Comparison of ENCODE assay signal across 17 mouse cellular contexts in genomic region chr19:25036784-25037183, GRCm38 (mm10). TPM values are rescaled to one million over a fixed set of nuclear protein-coding genes. Genes with fewer than 3 reads are reported as not detected.
A peak's percentile ranks its signal among the peaks of the same experiment; 100 is the strongest.
DNase-seq lines count a peak whose midpoint lies in the region; ATAC-seq and TF ChIP-seq lines count a peak whose summit lies in the region.
"Had no signal": no experiment of that assay in that cellular context is flagged by ENCODE, and none has a peak within 500 bp of the region (broad histone marks: within the 10 kb centered on the region; RNA-seq: fewer than 3 reads in every experiment).

No protein-coding gene starts in this region.

- no peak overlapping the region for H3K27ac ChIP-seq in liver, adult 2 months (replicated peaks; ENCODE audit: insufficient read depth, low read depth, low read length)
- H3K27ac ChIP-seq in kidney, embryonic 16.5 days (ENCODE audit: low read length), result peak overlapping the region; percentile 91
- H3K27ac ChIP-seq: forebrain, embryonic 10.5 days; intestine, embryonic 15.5 days; layer of hippocampus, adult 2 months; limb, embryonic 15.5 days had no signal

- H3K4me3 ChIP-seq in liver, adult 2 months (ENCODE audit: insufficient read depth, low read depth, low read length), result no peak overlapping the region
- no peak overlapping the region for H3K4me3 ChIP-seq in kidney, embryonic 16.5 days (ENCODE audit: low read length)
- H3K4me3 ChIP-seq: forebrain, embryonic 10.5 days; heart, embryonic 12.5 days; intestine, embryonic 15.5 days; layer of hippocampus, adult 2 months; limb, embryonic 15.5 days had no signal

- no peak overlapping the region for H3K4me2 ChIP-seq in kidney, embryonic 16.5 days (replicated peaks; ENCODE audit: low read depth, low read length)
- H3K4me2 ChIP-seq: heart, embryonic 12.5 days; intestine, embryonic 15.5 days; limb, embryonic 15.5 days had no signal

- H3K9me3 ChIP-seq in kidney, embryonic 16.5 days (ENCODE audit: low read length), result no peaks in the 10 kb centered on the region
- H3K9me3 ChIP-seq: forebrain, embryonic 10.5 days; heart, embryonic 12.5 days; intestine, embryonic 15.5 days; limb, embryonic 15.5 days had no signal

- H3K9ac ChIP-seq in liver, adult 2 months (ENCODE audit: low read depth, low read length), result no peak overlapping the region
- H3K9ac ChIP-seq in kidney, embryonic 16.5 days (replicated peaks; ENCODE audit: low read length), result no peak overlapping the region
- H3K9ac ChIP-seq: heart, embryonic 12.5 days; intestine, embryonic 15.5 days; limb, embryonic 15.5 days had no signal

- H3K36me3 ChIP-seq in liver, adult 2 months (ENCODE audit: control insufficient read depth, insufficient read depth, low read length), result no peaks in the 10 kb centered on the region
- no peaks in the 10 kb centered on the region for H3K36me3 ChIP-seq in kidney, embryonic 16.5 days (ENCODE audit: insufficient read depth, low read length)
- H3K36me3 ChIP-seq: forebrain, embryonic 10.5 days; heart, embryonic 12.5 days; intestine, embryonic 15.5 days; limb, embryonic 15.5 days had no signal

- 84% methylated on average over 5 of the region's 5 CpGs for WGBS in liver, adult 2 months
- WGBS in kidney, embryonic 16.5 days, result 71% methylated on average over 5 of the region's 5 CpGs

- DNase-seq in liver, adult 2 months (ENCODE audit: extremely low read depth, low read depth, low spot score), result peak; percentile 12
- DNase-seq in liver, result no peak
- DNase-seq in lung, postnatal 36 days, result peak; percentile 49
- DNase-seq in thymus, postnatal 10 days (ENCODE audit: low spot score in 2 of 2), result no peak
- DNase-seq: adrenal gland, adult 2 months; cerebellum, adult 9-10 months; midbrain, embryonic 14.5 days; thymus, adult 2 months had no signal

- no peaks in the 10 kb centered on the region for H3K27me3 ChIP-seq in liver, adult 2 months (ENCODE audit: control insufficient read depth, insufficient read depth, low read length)
- no peaks in the 10 kb centered on the region for H3K27me3 ChIP-seq in kidney, embryonic 16.5 days (ENCODE audit: insufficient read depth, low read length)
- H3K27me3 ChIP-seq: heart, embryonic 12.5 days; intestine, embryonic 15.5 days; limb, embryonic 15.5 days had no signal

- 0 out of 2 replicates have a peak, but pooled peaks have one; percentile 20 for ATAC-seq in common myeloid progenitor, adult 5-6 weeks (replicated peaks; ENCODE audit: low read depth, poor library complexity, severe bottlenecking)
- ATAC-seq in kidney, embryonic 16.5 days (ENCODE audit: low FRiP score, low TSS enrichment), result no peak
- ATAC-seq in monocyte, adult 5-6 weeks (replicated peaks; ENCODE audit: insufficient number of reproducible peaks, low FRiP score, low TSS enrichment, poor library complexity, severe bottlenecking), result no peak
- ATAC-seq in megakaryocyte-erythroid progenitor cell, adult 5-6 weeks (replicated peaks; ENCODE audit: low FRiP score, low TSS enrichment, poor library complexity, severe bottlenecking), result no peak

- no peak for TF ChIP-seq POLR2A in liver, adult 2 months (IDR thresholded peaks at IDR 0.05; ENCODE audit: extremely low read depth, insufficient read depth, low read length)

- no peaks in the 10 kb centered on the region; the same call in 1 of the 2 replicates for H3K79me2 ChIP-seq in liver, adult 2 months (ENCODE audit: control insufficient read depth, insufficient read depth, low read length)

- H3K4me1 ChIP-seq in liver, adult 2 months (ENCODE audit: control insufficient read depth, insufficient read depth, low read length), result no peaks in the 10 kb centered on the region
- H3K4me1 ChIP-seq in kidney, embryonic 16.5 days (ENCODE audit: insufficient read depth, low read length), result peaks cover 35% of the 10 kb centered on the region

- TF ChIP-seq CTCF in liver, adult 2 months (IDR thresholded peaks at IDR 0.05; ENCODE audit: low read depth, low read length), result no peak

RNA-seq across cellular contexts. Expression of gene Dock8, which starts 37.5 kb away (rescaled TPM):
- total RNA-seq in liver, adult 2 months (2014; rRNA removed), result 8.9 and 10.9 TPM in 2 replicates
- polyA plus RNA-seq in liver, adult 2 months (2012; rRNA removed), result 9.7 and 10.8 TPM in 2 replicates
- total RNA-seq in common myeloid progenitor, adult 5-6 weeks (2017), result 62.0 and 73.1 TPM in 2 replicates
- 3.9 and 6.2 TPM in 2 replicates for polyA plus RNA-seq in kidney, embryonic 16.5 days (2015; fragmentation: Nextera tagmentation; extraction: Ambion mirVana)
- total RNA-seq in monocyte, adult 5-6 weeks (2017), result 92.8 to 147 TPM (median 110 TPM) in 3 replicates
- total RNA-seq in megakaryocyte-erythroid progenitor cell, adult 5-6 weeks (2014; fragmentation: Nextera tagmentation), result 36.4 and 76.9 TPM in 2 replicates
- 21.8 and 24.9 TPM in 2 replicates for total RNA-seq in megakaryocyte-erythroid progenitor cell, adult 5-6 weeks (2017)

Comparison
In these comparisons a context has a peak if more than half of its experiments do, and no peak if none do; other contexts are left out.
1. DNase-seq: peak in liver, adult 2 months (single experiment) and lung, postnatal 36 days (single experiment); none in liver (single experiment) and thymus, postnatal 10 days (0 of 2).